Mouse (Mus musculus) layer of hippocampus, adult 9-11 months (tissue): ENCODE data around the gene Slc26a9.
A peak's percentile ranks its signal among the peaks of the same experiment; 100 is the strongest.

Experiments
- DNase-seq: peaks from one replicate; pipeline ENCODE4 v3.0.0; 2022

The Slc26a9 gene

DNA sequence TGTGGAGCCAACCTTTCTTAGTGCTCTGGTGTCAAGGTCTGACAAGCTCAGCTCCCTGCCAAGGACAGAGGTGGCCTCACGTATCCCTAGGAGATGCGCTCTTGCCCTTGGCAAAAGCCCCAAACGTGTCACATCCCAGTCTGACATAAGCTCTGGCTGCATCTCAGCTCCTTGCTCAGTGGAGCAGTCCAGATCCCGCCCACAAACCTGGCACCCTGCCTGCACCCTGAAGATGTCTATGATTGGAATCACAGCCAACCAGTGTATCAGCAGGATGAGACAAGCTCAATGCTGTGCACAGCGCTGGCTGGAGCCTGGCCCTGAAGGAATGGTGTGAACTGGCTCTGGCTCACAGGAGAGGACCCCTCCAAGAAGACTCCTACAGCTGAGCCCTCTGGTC is 6.6 kb upstream of the Slc26a9 start:
- peak; percentile 89 for DNase-seq

- DNase-seq, result no peak
Observed at GRCm38 (mm10) chr1:131738760-131739159, 5.1 kb upstream of the Slc26a9 start.

- no peak for DNase-seq
Observed at GRCm38 (mm10) chr1:131739481-131740160, 4.2 kb upstream of the Slc26a9 start.

DNA sequence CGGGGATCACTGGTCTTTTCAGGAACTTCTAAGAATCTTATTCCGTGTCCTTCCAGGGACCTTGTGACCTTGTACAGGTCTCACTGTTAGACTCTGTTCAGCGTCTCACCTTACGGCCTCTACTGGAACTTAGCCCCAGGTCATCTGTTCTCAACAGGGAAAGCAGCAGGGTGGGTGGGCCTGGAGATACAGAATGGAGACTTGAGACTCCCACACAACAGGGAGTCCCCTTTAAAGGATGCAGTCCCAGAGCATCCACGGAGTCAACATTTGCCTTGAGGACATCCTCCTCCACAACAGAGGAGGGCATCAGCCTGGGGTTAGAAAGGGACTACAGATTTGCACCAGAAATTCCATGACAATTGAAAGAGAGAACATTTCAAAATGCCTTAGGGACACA is 1.6 kb downstream of the Slc26a9 start:
- DNase-seq, result no peak

DNA sequence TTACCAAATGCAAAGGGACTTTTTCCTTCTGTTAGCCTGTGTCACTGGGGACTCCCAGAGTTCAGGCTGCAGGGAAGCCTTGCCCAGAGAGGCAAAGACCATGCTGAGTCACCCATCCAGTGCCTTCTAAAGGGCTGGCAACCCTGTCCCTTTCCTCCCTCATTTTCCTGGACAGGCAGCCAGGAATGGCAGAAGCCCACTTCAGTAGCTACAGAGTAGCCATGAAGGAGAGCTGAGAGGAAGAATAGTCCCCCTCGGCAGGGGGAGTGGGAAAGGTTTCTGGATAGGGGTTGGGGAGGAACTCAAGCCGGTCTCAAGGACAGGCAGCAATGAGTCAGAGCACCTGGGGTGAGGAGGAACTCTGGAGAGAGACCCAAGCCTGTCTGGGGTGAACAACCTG is 3.9 kb downstream of the Slc26a9 start:
- no peak for DNase-seq

DNA sequence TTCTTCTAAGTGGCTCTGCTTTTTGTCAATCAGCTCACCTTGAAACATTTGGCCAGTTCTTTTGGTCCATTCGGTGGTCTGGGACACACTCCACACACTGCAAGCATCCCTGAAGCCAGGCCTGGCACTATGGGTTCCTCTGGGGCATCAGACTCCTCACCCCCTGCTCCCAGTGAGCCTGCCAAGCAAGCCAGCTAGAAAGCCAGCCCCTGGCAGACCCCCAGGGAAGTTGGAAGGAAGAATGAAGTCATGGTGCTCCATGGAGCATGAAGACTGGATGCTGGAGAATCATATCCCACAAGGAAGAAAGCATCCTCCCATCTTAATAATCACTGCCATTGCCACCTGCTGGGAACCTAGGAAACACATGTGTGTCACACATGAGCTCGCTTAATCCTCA is 4.8 kb downstream of the Slc26a9 start:
- no peak for DNase-seq

DNA sequence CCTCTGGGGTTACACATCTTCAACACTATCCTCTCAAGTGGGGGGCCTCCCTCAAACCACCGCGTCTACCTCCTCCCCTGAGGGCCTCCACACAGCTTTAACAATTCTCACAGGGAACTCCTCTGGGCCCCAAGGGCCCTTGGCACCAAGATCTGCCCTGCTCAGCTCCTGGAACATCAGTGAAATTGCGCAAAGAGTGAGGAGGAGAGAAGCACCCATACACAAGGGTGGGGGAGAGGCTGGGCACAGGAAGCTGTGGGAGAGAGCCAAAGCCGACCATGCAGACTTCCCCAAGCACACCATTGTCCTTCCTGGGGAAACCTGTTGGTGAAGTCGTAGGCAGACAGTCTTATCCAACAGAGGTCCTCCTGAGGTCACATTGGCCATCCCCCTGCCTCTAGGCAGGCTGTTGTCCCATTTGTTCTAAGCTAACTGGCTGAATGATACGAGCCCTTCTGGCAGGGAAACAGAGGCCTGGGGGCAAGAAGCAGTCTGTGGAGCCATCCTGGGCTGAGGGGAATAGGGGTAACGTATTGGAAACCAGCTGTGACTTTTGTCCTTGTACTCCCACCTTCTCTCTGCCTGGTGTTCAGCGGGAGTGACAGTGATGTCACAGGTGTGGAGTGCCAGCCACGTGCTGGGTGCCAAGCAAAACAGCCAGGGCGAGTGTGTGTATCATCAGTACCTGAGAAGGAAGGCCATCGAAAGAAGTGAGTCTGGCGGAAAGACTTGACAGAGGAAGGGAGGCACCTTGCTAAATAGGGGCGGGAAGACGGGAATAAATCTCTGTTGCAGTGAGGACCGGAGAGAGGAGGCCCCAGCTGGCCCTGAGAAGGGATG is 6.1 kb downstream of the Slc26a9 start:
- no peak for DNase-seq

- DNase-seq, result no peak
Observed at GRCm38 (mm10) chr1:131751181-131751890, 7.5 kb downstream of the Slc26a9 start.

GRCm38 (mm10) chr1:131751891-131752311 is 8.1 kb downstream of the Slc26a9 start:
- DNase-seq, result peak; percentile 32

GRCm38 (mm10) chr1:131754212-131754829 is 10.5 kb downstream of the Slc26a9 start:
- DNase-seq, result no peak

DNA sequence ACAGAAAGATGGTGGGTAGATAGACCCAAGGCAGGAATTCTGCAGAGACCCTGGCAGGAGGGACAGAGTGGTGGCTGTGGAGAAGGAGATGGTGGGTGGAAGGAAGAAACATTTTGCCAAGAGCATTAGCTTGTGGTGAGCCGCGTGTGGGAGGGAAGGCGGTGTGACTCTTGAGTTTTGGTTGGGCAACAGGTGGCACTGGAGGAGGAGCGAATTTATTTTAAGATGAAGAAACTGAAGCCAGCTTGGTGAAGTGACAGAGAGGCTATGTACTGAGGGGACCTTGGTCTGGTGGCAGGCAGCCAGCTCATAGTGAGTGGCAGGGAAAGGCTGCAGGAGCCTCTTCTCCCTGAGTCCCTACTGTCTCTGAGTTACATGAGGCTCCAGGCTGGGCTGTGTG is 11.1 kb downstream of the Slc26a9 start:
- peak; percentile 65 for DNase-seq

GRCm38 (mm10) chr1:131757211-131757610 is 13.4 kb downstream of the Slc26a9 start:
- no peak for DNase-seq

DNA sequence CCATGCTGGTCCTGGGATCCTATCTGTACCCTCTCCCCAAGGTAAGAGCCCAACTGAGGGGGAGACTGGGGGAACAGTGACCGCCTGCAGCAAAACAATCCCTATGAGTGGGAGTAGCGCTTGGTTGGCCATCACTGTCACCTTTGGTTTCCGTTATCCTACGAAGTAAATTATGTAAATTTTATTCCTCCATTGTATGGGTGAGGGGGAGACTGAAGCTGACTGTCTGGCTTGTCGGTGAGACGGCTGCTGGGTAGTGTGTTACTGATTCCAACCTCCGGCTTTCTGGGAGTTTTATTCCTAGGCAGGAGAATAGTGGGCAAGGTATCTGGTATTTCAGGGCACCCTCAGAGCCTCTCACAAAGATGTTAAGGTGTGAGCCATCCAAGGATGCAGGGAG is 15.0 kb downstream of the Slc26a9 start:
- no peak for DNase-seq

DNA sequence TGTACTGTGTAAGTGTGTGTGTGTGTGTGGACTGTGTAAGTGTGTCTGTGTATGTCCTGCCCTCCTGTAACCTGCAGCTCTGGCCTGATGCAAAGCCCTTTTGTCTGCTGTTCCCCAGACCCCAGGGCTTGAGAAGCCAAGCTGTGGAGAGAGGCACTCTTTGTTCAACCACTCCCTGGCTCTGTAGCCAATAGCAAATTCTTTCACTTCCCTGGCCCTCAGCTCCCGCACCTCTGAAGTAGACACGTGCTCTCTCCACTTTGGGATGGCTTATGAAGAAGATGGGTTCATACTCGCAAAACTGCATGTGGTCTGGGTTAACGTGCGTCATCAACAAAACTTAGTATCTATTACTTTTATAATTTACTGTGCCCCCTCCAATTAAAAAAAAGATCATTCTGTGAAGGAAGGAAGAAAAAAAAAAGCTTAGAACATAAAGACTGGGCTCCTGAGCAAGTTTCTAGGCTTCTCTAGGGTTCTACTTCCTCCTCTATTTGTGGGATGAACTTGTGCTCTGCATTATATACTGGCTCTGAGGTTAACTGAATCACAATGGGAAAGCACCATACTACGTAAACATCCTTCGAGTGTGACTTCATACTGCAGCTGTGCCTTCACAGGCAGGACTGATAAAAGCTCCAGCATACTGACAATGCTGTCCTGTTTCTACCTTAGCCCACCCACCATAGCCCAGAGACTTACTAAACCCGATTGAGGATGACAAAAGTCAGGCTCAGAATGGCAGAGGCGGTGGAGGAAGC is 16.0 kb downstream of the Slc26a9 start:
- DNase-seq, result no peak

DNA sequence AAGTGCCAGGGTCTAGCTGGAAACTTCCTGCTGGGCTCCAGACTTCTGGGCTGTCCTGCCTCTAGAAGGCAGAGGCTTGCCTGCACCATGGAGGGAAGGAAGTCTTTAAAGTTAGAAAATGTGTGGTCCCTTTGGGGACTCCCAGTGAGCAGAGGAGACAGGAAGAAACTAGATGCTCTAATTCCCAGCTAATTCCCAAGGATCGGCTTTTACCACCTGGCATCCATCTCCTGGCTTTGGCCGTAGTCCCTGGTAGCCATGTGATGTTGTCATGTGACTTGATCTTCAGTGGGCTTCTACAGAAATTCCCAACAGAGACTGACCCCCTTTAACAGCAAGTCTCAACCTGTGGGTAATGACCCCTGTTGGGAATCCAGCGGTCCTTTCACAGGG is 16.6 kb downstream of the Slc26a9 start:
- no peak for DNase-seq

- DNase-seq, result no peak
Observed at GRCm38 (mm10) chr1:131761079-131761831, 17.4 kb downstream of the Slc26a9 start.

GRCm38 (mm10) chr1:131763683-131764082 is 19.9 kb downstream of the Slc26a9 start:
- no peak for DNase-seq

- DNase-seq, result no peak
Observed at GRCm38 (mm10) chr1:131764581-131765338, 20.9 kb downstream of the Slc26a9 start.

DNA sequence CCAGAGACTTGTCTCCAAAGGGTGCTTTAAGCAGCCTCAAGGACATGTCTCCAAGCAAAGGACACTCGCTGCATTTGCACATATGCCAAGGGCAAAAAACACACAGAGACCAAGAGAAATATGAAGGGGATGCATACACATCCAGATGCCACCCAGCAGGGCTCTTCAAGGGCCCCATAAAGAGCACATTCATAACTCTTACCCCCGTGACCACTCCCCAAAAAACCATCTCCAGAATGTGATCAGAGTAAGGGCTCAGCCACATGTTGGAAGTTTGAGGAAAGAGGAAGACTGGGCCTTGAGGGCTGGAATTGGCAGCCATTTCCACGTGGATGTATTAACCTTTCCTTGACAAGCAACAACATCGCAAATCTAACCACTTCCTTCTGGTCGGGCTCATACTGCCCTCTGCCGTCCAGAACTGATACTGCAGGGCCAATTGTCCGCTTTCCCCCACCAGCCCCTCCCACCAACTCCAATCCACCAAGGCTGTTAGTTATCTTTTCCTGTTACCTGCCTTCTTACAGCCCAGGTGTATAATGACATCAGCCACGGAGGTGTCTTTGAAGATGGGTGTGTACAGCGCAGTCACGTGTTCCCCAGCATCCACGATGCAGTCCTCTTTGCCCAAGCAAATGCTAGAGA is 21.7 kb downstream of the Slc26a9 start:
- DNase-seq, result peak; percentile 72

- no peak for DNase-seq
Observed at GRCm38 (mm10) chr1:131769296-131769695, 25.5 kb downstream of the Slc26a9 start.
